Mouse (Mus musculus) left cerebral cortex, adult 9 months (tissue): ENCODE measurements at regions not wholly inside any gene's neighbourhood (a gene's known extent, or its start where the extent isn't known, plus 50 kb on each side); places are given as distances from the start of the nearest gene placed in this dataset.

Source experiments
- DNase-seq, 2 experiments: peaks; one replicate each; pipeline ENCODE4 v3.0.0; 2022; ENCODE audit warnings: low spot score in 2 of 2

DNA sequence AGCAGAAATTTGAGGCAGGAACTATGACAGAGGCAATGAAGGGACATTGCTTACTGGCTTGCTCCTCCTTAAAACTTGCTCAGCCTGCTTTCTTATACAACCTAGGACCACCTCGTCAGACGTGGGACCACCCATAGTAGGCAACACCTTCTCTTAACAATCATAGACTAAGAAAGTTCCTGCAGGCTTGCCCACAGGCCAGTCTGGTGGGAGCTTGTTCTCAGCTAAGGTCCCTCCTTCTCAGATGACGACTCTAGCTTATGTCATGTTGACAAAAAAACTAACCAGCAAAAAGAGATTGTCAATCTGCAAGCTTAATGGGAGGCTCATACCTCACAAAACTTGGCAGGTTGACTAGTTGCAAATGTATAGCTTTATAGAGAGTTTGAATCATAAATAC lies 56.5 kb upstream of the Lsm6 start:
- no peak for DNase-seq

- no peak for DNase-seq
Measured at GRCm38 (mm10) chr8:78889708-78890107, 68.8 kb upstream of the Lsm6 start.

- no peak for DNase-seq
Measured at GRCm38 (mm10) chr8:78890571-78890970, 69.6 kb upstream of the Lsm6 start.

GRCm38 (mm10) chr8:78899887-78900286 lies 78.9 kb upstream of the Lsm6 start:
- DNase-seq: peak in 1 of 2 experiments; percentile 77

DNA sequence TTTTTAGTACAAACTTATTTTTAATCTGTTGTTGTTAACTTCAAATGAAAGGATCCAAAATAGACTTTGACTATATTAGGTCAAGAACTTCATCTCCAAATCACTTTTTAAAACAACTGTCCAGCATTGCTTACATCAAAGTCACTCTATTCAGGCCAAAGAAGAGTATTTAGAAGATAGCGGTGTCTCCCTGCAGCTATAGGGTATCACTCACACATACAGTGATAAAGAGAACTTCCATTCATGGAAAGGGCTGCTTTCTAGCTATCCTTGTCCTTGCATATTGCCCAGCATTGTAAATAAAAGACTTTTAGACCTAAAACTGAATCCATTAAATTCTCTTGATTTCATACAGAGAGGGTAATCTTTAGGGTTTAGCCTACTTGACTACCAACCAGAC lies 82.1 kb upstream of the Lsm6 start:
- no peak for DNase-seq

DNA sequence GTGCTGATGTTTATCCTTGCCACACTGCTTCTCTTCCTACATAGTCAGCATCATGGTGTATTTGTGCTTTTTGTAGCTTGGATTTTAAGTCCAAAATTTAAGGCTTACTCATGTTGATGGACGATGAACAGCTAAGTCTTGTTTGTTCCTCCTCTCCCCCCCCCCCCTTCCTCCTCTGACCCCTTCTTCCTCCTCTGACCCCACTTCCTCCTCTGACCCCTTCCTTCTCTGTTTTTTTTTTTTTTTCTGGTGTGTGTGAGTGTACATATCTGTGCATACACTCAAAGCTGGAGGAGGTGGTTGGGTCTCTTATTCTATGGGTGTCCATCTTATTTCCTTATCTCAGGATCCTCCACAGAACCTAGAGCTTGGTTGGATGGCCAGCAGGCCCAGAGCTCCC lies 87.0 kb upstream of the Lsm6 start:
- no peak for DNase-seq

- DNase-seq: no peak
Measured at GRCm38 (mm10) chr8:78911288-78911873, 90.4 kb upstream of the Lsm6 start.

DNA sequence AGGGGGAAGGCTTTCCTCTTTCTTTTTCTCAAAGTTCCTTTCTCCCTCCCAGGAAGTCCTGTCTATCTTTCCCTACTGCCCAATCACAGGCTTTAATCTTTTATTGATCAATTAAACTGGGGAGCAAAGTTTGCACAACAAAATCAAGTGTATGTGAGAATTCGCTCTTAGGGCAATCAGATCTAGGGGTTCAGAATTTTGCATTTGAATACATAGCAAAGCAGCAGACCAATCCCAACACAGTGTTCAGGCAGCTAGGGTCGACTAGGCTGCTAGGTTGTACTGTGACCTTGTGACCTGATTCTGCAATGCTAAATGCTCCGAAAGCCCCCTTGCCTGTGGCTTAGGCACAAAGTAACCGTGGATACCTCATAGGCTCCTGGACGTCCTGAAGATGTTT lies 91.5 kb upstream of the Lsm6 start:
- DNase-seq: no peak

- no peak for DNase-seq
Measured at GRCm38 (mm10) chr8:78913823-78914222, 92.9 kb upstream of the Lsm6 start.

- no peak for DNase-seq
Measured at GRCm38 (mm10) chr8:78930610-78931397, 97.4 kb upstream of the Zfp827 start.

DNA sequence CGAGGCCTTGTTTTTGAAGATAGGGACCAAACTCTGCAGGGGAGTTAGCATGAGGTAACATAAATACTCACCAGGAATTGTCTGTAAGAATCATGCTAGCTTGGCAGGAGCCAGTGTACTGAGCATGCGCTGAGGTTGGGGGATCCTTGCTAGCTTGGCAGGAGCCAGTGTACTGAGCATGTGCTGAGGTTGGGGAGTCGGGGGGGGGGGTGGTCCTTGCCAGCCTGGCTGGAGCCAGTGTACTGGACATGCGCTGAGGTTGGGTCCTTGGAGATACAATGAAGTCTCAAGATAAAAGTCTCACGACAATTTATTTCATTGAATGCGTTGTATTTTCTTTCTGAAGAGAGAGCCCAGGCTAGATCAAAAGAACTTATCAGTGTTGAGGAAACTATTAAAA lies 96.2 kb upstream of the Zfp827 start:
- DNase-seq: no peak

- DNase-seq: no peak
Measured at GRCm38 (mm10) chr8:78940049-78940448, 88.2 kb upstream of the Zfp827 start.

GRCm38 (mm10) chr8:78941558-78941957 lies 86.7 kb upstream of the Zfp827 start:
- DNase-seq: peak; percentile 25 to 28

DNA sequence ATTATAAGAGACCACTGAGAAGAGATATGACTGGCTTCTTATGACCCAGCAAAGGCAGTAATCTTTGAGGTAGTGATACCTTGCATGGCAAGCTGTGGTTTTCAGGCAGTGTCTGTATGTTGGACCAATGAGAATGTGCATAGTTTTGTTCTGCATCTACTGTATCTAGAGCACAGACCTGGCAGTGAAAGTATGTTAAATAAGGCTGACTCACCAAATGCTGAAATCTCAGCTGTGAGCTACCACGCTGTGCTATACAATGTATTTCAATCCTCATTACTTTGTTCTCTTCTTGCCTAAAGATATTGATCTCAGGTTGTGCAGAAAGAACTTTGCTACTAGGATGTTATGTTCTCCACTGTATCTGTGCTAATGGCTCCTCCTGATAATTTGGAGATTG lies 83.9 kb upstream of the Zfp827 start:
- peak in 1 of 2 experiments; percentile 13 for DNase-seq

- no peak for DNase-seq
Measured at GRCm38 (mm10) chr8:78945607-78946006, 82.6 kb upstream of the Zfp827 start.

- DNase-seq: no peak
Measured at GRCm38 (mm10) chr8:78946085-78946484, 82.2 kb upstream of the Zfp827 start.

- no peak for DNase-seq
Measured at GRCm38 (mm10) chr8:78975034-78975433, 53.2 kb upstream of the Zfp827 start.
